Mouse (Mus musculus): ENCODE results near the gene Ptrh1. TPM values are rescaled to one million over a fixed set of nuclear protein-coding genes. Genes with fewer than 3 reads are reported as not detected.

The Ptrh1 gene
- polyA plus RNA-seq, 1 experiment from 2014 or later: 4.9 TPM

- 76% methylated on average over 7 of the region's 7 CpGs for WGBS
- Histone ChIP-seq H3K36me3 (ENCODE audit: control insufficient read depth, insufficient read depth, low read length) (peaks cover 55% of the 10 kb centered on the region), H3K4me2 (ENCODE audit: low read length) (no peak overlapping the region), H3K27ac (ENCODE audit: low read length) (no peak overlapping the region), H3K9me3 (replicated peaks; ENCODE audit: control insufficient read depth, low read length, poor library complexity, severe bottlenecking) (no peaks in the 10 kb centered on the region), H3K4me1 (ENCODE audit: control insufficient read depth, insufficient read depth, low read length) (peaks cover 10% of the 10 kb centered on the region), H3K27me3 (ENCODE audit: control insufficient read depth, insufficient read depth, low read depth, low read length) (no peaks in the 10 kb centered on the region), H3K4me3 (ENCODE audit: low read depth, low read length) (no peak overlapping the region), H3K9ac (ENCODE audit: low read depth, low read length) (no peak overlapping the region)
- ATAC-seq: no peak
Observed at GRCm38 (mm10) chr2:32750199-32750598, 25.4 kb upstream of the Ptrh1 start.

GRCm38 (mm10) chr2:32750887-32751664, 24.5 kb upstream of the Ptrh1 start:
- no peaks in the 10 kb centered on the region for H3K9me3 ChIP-seq (replicated peaks; ENCODE audit: control insufficient read depth, low read length, poor library complexity, severe bottlenecking)
- H3K4me3 ChIP-seq (ENCODE audit: low read depth, low read length): no peak overlapping the region; the same call in 1 of the 2 replicates
- peaks cover 48% of the 10 kb centered on the region for H3K36me3 ChIP-seq (ENCODE audit: control insufficient read depth, insufficient read depth, low read length)
- peaks cover 10% of the 10 kb centered on the region for H3K4me1 ChIP-seq (ENCODE audit: control insufficient read depth, insufficient read depth, low read length)
- H3K27me3 ChIP-seq (ENCODE audit: control insufficient read depth, insufficient read depth, low read depth, low read length): no peaks in the 10 kb centered on the region
- peak; percentile 78 for ATAC-seq
- no peak overlapping the region for H3K27ac ChIP-seq (ENCODE audit: low read length)
- peak overlapping the region; percentile 29 for H3K4me2 ChIP-seq (ENCODE audit: low read length)
- no peak overlapping the region for H3K9ac ChIP-seq (ENCODE audit: low read depth, low read length)
- WGBS: 11% methylated on average over 31 of the region's 31 CpGs

DNA sequence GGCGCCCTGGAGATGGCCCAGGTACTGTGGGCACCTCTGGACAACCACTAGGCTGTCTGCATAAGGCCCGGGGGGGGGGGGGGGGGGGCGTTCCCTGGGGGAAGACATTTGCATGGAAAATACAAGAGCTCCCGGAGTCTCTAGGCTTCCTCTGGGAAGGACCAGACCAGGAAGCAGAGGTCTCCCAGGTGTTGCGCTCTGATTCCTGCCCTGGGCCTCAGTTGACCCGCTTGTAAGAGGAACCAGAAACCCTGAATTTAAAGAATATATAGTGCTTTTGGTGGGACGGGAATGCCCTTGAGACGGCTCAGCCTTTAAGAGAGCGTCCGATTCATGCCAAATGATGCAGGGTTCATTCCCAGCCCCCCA, 23.9 kb upstream of the Ptrh1 start:
- Histone ChIP-seq H3K36me3 (ENCODE audit: control insufficient read depth, insufficient read depth, low read length) (peaks cover 45% of the 10 kb centered on the region), H3K4me3 (ENCODE audit: low read depth, low read length) (no peak overlapping the region; the same call in 1 of the 2 replicates), H3K4me2 (ENCODE audit: low read length) (peak overlapping the region; percentile 29), H3K27me3 (ENCODE audit: control insufficient read depth, insufficient read depth, low read depth, low read length) (no peaks in the 10 kb centered on the region), H3K9me3 (replicated peaks; ENCODE audit: control insufficient read depth, low read length, poor library complexity, severe bottlenecking) (no peaks in the 10 kb centered on the region), H3K27ac (ENCODE audit: low read length) (no peak overlapping the region), H3K9ac (ENCODE audit: low read depth, low read length) (no peak overlapping the region), H3K4me1 (ENCODE audit: control insufficient read depth, insufficient read depth, low read length) (peaks cover 10% of the 10 kb centered on the region)
- 26% methylated on average over 7 of the region's 10 CpGs for WGBS
- ATAC-seq: no peak

GRCm38 (mm10) chr2:32752181-32752580, 23.4 kb upstream of the Ptrh1 start:
- WGBS: 61% methylated on average over 10 of the region's 10 CpGs
- no peaks in the 10 kb centered on the region for H3K27me3 ChIP-seq (ENCODE audit: control insufficient read depth, insufficient read depth, low read depth, low read length)
- H3K27ac ChIP-seq (ENCODE audit: low read length): no peak overlapping the region
- peaks cover 10% of the 10 kb centered on the region for H3K4me1 ChIP-seq (ENCODE audit: control insufficient read depth, insufficient read depth, low read length)
- peaks cover 41% of the 10 kb centered on the region for H3K36me3 ChIP-seq (ENCODE audit: control insufficient read depth, insufficient read depth, low read length)
- H3K9me3 ChIP-seq (replicated peaks; ENCODE audit: control insufficient read depth, low read length, poor library complexity, severe bottlenecking): no peaks in the 10 kb centered on the region
- no peak overlapping the region for H3K9ac ChIP-seq (ENCODE audit: low read depth, low read length)
- ATAC-seq: no peak
- no peak overlapping the region for H3K4me3 ChIP-seq (ENCODE audit: low read depth, low read length)
- H3K4me2 ChIP-seq (ENCODE audit: low read length): no peak overlapping the region

DNA sequence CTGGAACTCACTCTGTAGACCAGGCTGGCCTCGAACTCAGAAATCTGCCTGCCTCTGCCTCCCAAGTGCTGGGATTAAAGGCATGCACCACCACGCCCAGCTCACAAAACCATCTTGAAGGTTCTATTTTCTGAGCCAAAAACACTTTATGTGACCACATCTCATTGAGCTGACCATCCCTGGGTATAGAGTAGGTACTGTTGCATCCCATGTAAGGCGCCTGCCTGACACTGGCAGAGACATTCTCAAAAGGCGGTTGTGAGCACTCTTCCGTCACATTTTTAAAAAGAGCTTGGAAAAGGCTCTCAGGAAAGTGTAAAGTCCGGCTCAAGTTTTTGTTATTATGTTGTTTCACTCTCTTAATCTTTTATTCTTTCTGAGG, 18.9 kb upstream of the Ptrh1 start:
- no peak overlapping the region; the same call in 1 of the 2 replicates for H3K27ac ChIP-seq (ENCODE audit: low read length)
- H3K9ac ChIP-seq (ENCODE audit: low read depth, low read length): no peak overlapping the region
- peak overlapping the region; percentile 66 for H3K4me3 ChIP-seq (ENCODE audit: low read depth, low read length)
- peak overlapping the region; percentile 56; the same call in 1 of the 2 replicates for H3K4me2 ChIP-seq (ENCODE audit: low read length)
- H3K36me3 ChIP-seq (ENCODE audit: control insufficient read depth, insufficient read depth, low read length): peaks cover 36% of the 10 kb centered on the region
- WGBS: 26% methylated on average over 6 of the region's 6 CpGs
- H3K9me3 ChIP-seq (replicated peaks; ENCODE audit: control insufficient read depth, low read length, poor library complexity, severe bottlenecking): no peaks in the 10 kb centered on the region
- no peaks in the 10 kb centered on the region for H3K27me3 ChIP-seq (ENCODE audit: control insufficient read depth, insufficient read depth, low read depth, low read length)
- ATAC-seq: peak; percentile 49
- peaks cover 13% of the 10 kb centered on the region for H3K4me1 ChIP-seq (ENCODE audit: control insufficient read depth, insufficient read depth, low read length)

DNA sequence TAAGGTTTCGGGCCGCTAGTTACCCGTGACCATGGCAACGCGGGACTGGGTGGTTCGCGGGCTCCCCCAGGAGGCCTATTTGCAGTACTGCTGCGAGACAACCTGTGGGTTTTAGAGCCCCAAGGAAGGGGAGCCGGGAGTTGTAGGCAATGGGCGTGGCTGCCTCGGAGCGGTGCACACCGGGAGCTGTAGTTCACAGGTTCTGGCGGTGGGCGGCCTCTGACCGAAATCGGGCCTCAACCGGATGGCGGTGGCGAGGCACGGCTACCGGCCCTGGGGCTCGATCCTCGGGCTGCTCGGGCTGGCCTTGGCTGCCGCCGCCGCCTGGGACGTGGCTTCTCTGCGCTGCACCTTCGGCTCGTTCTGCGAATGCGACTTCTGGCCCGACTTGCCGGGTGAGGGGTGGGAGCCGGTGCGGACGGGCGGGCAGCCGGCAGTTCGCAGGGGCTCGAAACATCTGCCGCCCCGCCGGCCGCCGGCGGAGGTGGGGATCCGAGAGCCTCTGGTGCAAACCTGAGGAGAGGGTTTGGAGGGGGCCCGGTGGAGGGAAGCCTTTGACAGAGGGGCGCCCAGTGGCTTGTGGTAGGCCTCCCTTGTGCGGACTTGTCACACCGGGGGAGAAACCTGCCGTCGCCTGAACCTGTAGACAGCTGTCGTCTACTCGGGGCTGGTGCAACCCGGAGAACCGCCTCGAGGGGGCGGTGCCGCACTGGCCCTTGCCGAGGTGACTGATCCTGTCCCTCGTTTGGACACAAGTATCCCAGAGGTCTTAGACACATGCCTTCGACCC, 18.3 kb upstream of the Ptrh1 start, which contains the start of gene Tor2a:
Tor2a (plus strand) TSS at position 179 of the 790 bp plus-strand sequence.
- Histone ChIP-seq H3K9me3 (replicated peaks; ENCODE audit: control insufficient read depth, low read length, poor library complexity, severe bottlenecking) (no peaks in the 10 kb centered on the region), H3K4me1 (ENCODE audit: control insufficient read depth, insufficient read depth, low read length) (peaks cover 13% of the 10 kb centered on the region), H3K36me3 (ENCODE audit: control insufficient read depth, insufficient read depth, low read length) (peaks cover 40% of the 10 kb centered on the region), H3K27ac (ENCODE audit: low read length) (peak within 1 kb of the TSS; percentile 91), H3K27me3 (ENCODE audit: control insufficient read depth, insufficient read depth, low read depth, low read length) (no peaks in the 10 kb centered on the region), H3K4me3 (ENCODE audit: low read depth, low read length) (peak within 1 kb of the TSS; percentile 66), H3K4me2 (ENCODE audit: low read length) (peak within 1 kb of the TSS; percentile 56), H3K9ac (ENCODE audit: low read depth, low read length) (peak within 1 kb of the TSS; percentile 97)
- 0% methylated on average over 65 of the region's 66 CpGs for WGBS
- peak; percentile 93 for ATAC-seq

DNA sequence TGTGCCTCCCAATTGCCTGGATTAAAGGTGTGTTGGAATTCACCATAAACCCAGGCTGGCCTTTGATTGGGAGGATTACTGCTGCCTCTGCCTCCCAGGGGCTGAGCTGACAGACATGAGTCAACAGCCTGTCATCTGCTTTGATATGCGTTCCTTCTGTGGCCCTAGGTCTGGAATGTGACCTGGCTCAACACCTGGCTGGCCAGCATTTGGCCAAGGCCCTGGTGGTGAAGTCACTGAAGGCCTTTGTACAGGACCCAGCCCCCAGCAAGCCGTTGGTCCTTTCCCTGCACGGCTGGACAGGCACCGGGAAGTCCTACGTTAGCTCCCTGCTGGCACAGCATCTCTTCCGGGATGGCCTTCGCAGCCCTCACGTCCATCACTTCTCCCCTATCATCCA, 17.1 kb upstream of the Ptrh1 start:
- H3K9me3 ChIP-seq (replicated peaks; ENCODE audit: control insufficient read depth, low read length, poor library complexity, severe bottlenecking): no peaks in the 10 kb centered on the region
- no peak for ATAC-seq
- no peak overlapping the region for H3K27ac ChIP-seq (ENCODE audit: low read length)
- no peak overlapping the region for H3K4me3 ChIP-seq (ENCODE audit: low read depth, low read length)
- H3K36me3 ChIP-seq (ENCODE audit: control insufficient read depth, insufficient read depth, low read length): peaks cover 32% of the 10 kb centered on the region
- H3K4me2 ChIP-seq (ENCODE audit: low read length): no peak overlapping the region
- H3K27me3 ChIP-seq (ENCODE audit: control insufficient read depth, insufficient read depth, low read depth, low read length): no peaks in the 10 kb centered on the region
- WGBS: 81% methylated on average over 8 of the region's 8 CpGs
- 0 out of 2 replicates have a peak overlapping the region, but pooled peaks have one; percentile 28 for H3K9ac ChIP-seq (ENCODE audit: low read depth, low read length)
- peaks cover 13% of the 10 kb centered on the region for H3K4me1 ChIP-seq (ENCODE audit: control insufficient read depth, insufficient read depth, low read length)

DNA sequence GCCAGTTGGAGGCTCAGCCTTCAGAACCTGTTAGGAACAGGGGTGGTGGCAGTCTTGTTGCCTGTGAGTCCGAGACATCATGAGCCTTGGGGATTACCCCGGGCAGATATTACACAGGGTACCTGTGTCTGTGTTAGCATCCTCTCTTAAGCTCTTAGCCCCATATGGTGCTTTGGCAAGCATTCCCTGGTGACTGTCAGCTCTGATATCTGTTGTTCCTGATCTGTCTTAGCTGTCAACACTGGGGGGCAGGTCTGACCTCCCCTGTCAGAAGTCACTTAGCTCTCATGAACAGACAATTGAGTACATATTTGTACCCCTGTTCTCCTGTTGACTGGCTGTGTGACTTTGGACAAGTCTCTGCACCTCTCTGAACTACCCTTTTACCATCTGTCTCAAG, 16.6 kb upstream of the Ptrh1 start:
- peaks cover 29% of the 10 kb centered on the region for H3K36me3 ChIP-seq (ENCODE audit: control insufficient read depth, insufficient read depth, low read length)
- WGBS: 84% methylated on average over 2 of the region's 2 CpGs
- H3K4me2 ChIP-seq (ENCODE audit: low read length): no peak overlapping the region
- no peak for ATAC-seq
- no peak overlapping the region for H3K27ac ChIP-seq (ENCODE audit: low read length)
- H3K4me3 ChIP-seq (ENCODE audit: low read depth, low read length): no peak overlapping the region
- peaks cover 13% of the 10 kb centered on the region for H3K4me1 ChIP-seq (ENCODE audit: control insufficient read depth, insufficient read depth, low read length)
- no peaks in the 10 kb centered on the region for H3K9me3 ChIP-seq (replicated peaks; ENCODE audit: control insufficient read depth, low read length, poor library complexity, severe bottlenecking)
- no peak overlapping the region for H3K9ac ChIP-seq (ENCODE audit: low read depth, low read length)
- H3K27me3 ChIP-seq (ENCODE audit: control insufficient read depth, insufficient read depth, low read depth, low read length): no peaks in the 10 kb centered on the region

GRCm38 (mm10) chr2:32761361-32761760, 14.2 kb upstream of the Ptrh1 start:
- H3K9ac ChIP-seq (ENCODE audit: low read depth, low read length): no peak overlapping the region
- 88% methylated on average over 14 of the region's 14 CpGs for WGBS
- H3K27me3 ChIP-seq (ENCODE audit: control insufficient read depth, insufficient read depth, low read depth, low read length): no peaks in the 10 kb centered on the region
- peaks cover 19% of the 10 kb centered on the region for H3K36me3 ChIP-seq (ENCODE audit: control insufficient read depth, insufficient read depth, low read length)
- ATAC-seq: no peak
- no peak overlapping the region for H3K27ac ChIP-seq (ENCODE audit: low read length)
- H3K9me3 ChIP-seq (replicated peaks; ENCODE audit: control insufficient read depth, low read length, poor library complexity, severe bottlenecking): no peaks in the 10 kb centered on the region
- no peak overlapping the region for H3K4me3 ChIP-seq (ENCODE audit: low read depth, low read length)
- no peak overlapping the region for H3K4me2 ChIP-seq (ENCODE audit: low read length)
- peaks cover 13% of the 10 kb centered on the region for H3K4me1 ChIP-seq (ENCODE audit: control insufficient read depth, insufficient read depth, low read length)
